In genomic region chr2:181931077-181931815, GRCm38 (mm10) we compare ENCODE assay signal across 9 mouse cellular contexts. TPM values are rescaled to one million over a fixed set of nuclear protein-coding genes. Genes with fewer than 3 reads are reported as not detected.
DNase-seq lines count a peak whose midpoint lies in the region; ATAC-seq lines count a peak whose summit lies in the region.
"Not testable (repeated sequence)": the region's sequence is repeated elsewhere in the genome, so short reads cannot be mapped to it uniquely, and the experiment has no call there.
"Had no signal": no experiment of that assay in that cellular context is flagged by ENCODE, and none has a peak within 500 bp of the region (broad histone marks: within the 10 kb centered on the region; RNA-seq: fewer than 3 reads in every experiment).

No protein-coding gene starts in this region.

- ATAC-seq in limb, embryonic 12.5 days (ENCODE audit: insufficient number of reproducible peaks, insufficient read depth, low FRiP score, low TSS enrichment, low read depth), result peak; percentile 74; the same call in 1 of the 2 replicates
- peak; percentile 67; the same call in 1 of the 2 replicates for ATAC-seq in midbrain, embryonic 12.5 days (ENCODE audit: low FRiP score, low read depth)

- H3K4me1 ChIP-seq in limb, embryonic 12.5 days (replicated peaks); midbrain, embryonic 12.5 days: not testable (repeated sequence)

- WGBS in limb, embryonic 12.5 days, result 71% methylated on average over 3 of the region's 3 CpGs
- 69% methylated on average over 3 of the region's 3 CpGs for WGBS in midbrain, embryonic 12.5 days

- H3K27ac ChIP-seq in limb, embryonic 12.5 days; midbrain, embryonic 12.5 days (replicated peaks): not testable (repeated sequence)

- peak; percentile 24 for DNase-seq in 3134 (ENCODE audit: extremely low read depth, insufficient read length, low spot score)
- DNase-seq in adrenal gland, adult 18-20 months (ENCODE audit: low spot score in 2 of 2), result peak; percentile 13 to 56
- DNase-seq in embryo, embryonic 9.5 days (ENCODE audit: extremely low spot score), result peak; percentile 57
- peak; percentile 81 for DNase-seq in heart, adult 11 months
- peak; percentile 10 for DNase-seq in kidney, adult 18-20 months
- DNase-seq in spleen, postnatal 36 days (ENCODE audit: low spot score in 2 of 2), result peak; percentile 29 to 45

- H3K9me3 ChIP-seq in limb, embryonic 12.5 days; midbrain, embryonic 12.5 days: not testable (repeated sequence)

- H3K4me2 ChIP-seq in limb, embryonic 12.5 days; midbrain, embryonic 12.5 days (replicated peaks): not testable (repeated sequence)

- H3K27me3 ChIP-seq in limb, embryonic 12.5 days; midbrain, embryonic 12.5 days: not testable (repeated sequence)

- H3K36me3 ChIP-seq in limb, embryonic 12.5 days; midbrain, embryonic 12.5 days: not testable (repeated sequence)

- not testable (repeated sequence) for H3K4me3 ChIP-seq in limb, embryonic 12.5 days (replicated peaks); midbrain, embryonic 12.5 days

- H3K9ac ChIP-seq in limb, embryonic 12.5 days (replicated peaks); midbrain, embryonic 12.5 days (replicated peaks): not testable (repeated sequence)

RNA-seq across cellular contexts. Expression of gene Gm14496, which starts 59.7 kb away (rescaled TPM):
- total RNA-seq in adrenal gland, adult 18-20 months (2021), result not detected
- not detected in 2 replicates for polyA plus RNA-seq in limb, embryonic 12.5 days (2016; fragmentation: Nextera tagmentation; extraction: Ambion mirVana)
- polyA plus RNA-seq in midbrain, embryonic 12.5 days (2016; fragmentation: Nextera tagmentation; extraction: Ambion mirVana), result not detected in 2 replicates
- polyA plus RNA-seq: C2C12 had no signal

Comparison
In these comparisons a context has a peak if more than half of its experiments do, and no peak if none do; other contexts are left out.
1. DNase-seq: peak in every context shown above with its lines; median percentile 81 in heart, adult 11 months; 57 in embryo, embryonic 9.5 days; 37 in spleen, postnatal 36 days; 34 in adrenal gland, adult 18-20 months; 24 in 3134; 10 in kidney, adult 18-20 months.